Mouse (Mus musculus) left cerebral cortex, postnatal 14 days (tissue): Measurements from ENCODE around the gene Uchl4. TPM values are rescaled to one million over a fixed set of nuclear protein-coding genes. Genes with fewer than 3 reads are reported as not detected.
"Not testable (repeated sequence)": the region's sequence is repeated elsewhere in the genome, so short reads cannot be mapped to it uniquely, and the experiment has no call there.

Experiments used
- DNase-seq, 2 experiments: peaks; one replicate each; pipeline ENCODE4 v3.0.0; 2021 to 2022; ENCODE audit warnings: low spot score in 2 of 2, mixed read lengths in 1 of 2
- intact Hi-C: fragments of 180-260 bp; cut with DNase I; formaldehyde crosslinking; loops from one replicate; pipeline ENCODE4 v1.15.1; 2025
- microRNA-seq, 2 experiments: library from miRNA; unstranded; fragments of <30 nt; microRNA quantifications; one replicate each; pipeline ENCODE4 v1.2.0; 2022
- total RNA-seq, 2 experiments: library from RNA; stranded (reverse); gene quantifications; 2 replicates each; pipeline ENCODE4 v1.2.3; 2021

The Uchl4 gene
- total RNA-seq, 2 experiments from 2014 or later: 2.2 to 3.2 TPM

DNA sequence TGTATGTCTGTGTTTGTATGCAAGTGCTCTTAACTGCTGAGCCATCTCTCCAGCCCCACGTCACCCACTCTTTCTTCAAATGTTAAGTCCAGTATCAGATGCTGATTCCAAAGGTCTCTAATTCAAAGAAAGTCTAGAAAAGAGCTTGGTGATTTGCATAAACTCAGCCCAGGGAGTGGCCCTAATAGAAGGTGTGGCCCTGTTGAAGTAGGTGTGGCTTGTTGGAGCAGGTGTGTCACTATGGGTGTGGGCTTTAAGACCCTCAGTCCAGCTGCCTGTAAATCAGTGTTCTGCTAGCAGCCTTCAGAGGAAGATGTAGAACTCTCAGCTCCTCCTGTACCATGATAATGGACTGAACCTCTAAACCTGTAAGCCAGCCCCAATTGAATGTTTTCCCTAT lies 32.2 kb downstream of the Uchl4 start:
- no peak for DNase-seq
- intact Hi-C loops: no loop called here

DNA sequence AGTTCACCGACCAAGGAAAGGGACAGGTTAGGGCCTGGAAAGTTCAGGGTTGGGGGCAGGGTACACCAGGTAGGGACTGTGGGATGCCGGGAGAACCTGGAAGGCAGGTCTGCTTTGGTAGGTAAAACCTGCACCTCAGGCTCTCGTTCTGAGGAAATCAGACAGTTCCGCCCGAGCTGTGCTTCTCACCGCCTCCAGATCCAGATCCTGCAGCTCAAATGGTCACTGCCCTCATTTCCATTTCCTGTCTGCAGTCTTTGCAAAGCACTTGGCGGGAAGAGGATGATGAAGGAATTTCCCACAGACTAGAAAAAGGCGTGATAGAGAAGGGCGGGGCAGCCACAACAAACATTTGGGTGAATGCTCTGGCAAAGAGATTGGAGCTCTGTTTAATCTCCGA lies 33.2 kb downstream of the Uchl4 start:
- no peak for DNase-seq
- intact Hi-C loops: no loop called here

- intact Hi-C loops, DNase-seq: not testable (repeated sequence)
Measured at GRCm38 (mm10) chr9:64268836-64269235, 33.8 kb downstream of the Uchl4 start.

DNA sequence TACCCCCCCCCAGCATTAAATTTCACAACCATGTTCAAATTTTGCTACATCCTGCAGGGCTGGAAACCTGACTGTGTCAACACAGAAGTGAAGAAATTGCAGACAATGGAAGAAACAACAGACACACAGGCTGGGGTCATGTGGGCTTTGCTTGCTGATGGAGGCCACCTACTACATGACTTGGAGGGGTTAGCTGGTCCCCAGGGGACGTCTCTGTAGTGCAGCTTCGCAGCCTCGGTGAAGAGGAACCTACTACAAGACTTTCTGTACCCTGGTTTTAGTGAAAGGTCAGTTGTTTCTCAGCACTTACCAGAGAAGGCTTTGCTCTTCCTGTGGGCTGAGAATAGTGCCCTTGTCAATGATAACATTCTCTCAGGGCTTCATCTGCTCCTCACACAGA lies 36.2 kb downstream of the Uchl4 start:
- intact Hi-C loops: loop anchor here (5.0 to 10.0 kb wide), 2 partner anchors 134 to 694 kb away; partner anchors contain the start of gene Ints14
- no peak for DNase-seq

GRCm38 (mm10) chr9:64272611-64273010 lies 37.6 kb downstream of the Uchl4 start:
- DNase-seq: peak; percentile 73 to 86
- intact Hi-C loops: loop anchor here (2.0 to 10.0 kb wide), 3 partner anchors 94 to 692 kb away; partner anchors contain the start of genes Ints14 and Snapc5

DNA sequence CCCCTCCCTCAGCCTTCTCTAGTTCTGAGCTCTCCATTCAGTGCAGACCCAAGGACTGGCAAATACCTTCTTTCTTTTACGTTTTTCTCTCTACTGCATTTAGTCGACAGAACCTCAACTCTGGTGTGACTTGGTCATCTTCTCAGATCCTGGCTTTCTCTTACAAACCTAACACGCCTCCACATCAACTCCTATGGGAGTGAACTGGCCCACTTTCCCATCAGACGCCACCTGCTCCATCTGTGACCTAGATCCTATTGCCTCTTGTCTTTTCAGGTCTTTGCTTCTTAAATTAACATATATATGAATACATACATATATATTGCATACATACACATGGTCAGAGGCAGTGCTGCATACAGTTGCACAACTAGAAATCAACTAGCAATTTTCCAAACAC lies 38.8 kb downstream of the Uchl4 start:
- intact Hi-C loops: loop anchor here (2.0 to 10.0 kb wide), 3 partner anchors 95 to 691 kb away; partner anchors contain the start of genes Ints14 and Snapc5
- DNase-seq: peak in 1 of 2 experiments; percentile 30

DNA sequence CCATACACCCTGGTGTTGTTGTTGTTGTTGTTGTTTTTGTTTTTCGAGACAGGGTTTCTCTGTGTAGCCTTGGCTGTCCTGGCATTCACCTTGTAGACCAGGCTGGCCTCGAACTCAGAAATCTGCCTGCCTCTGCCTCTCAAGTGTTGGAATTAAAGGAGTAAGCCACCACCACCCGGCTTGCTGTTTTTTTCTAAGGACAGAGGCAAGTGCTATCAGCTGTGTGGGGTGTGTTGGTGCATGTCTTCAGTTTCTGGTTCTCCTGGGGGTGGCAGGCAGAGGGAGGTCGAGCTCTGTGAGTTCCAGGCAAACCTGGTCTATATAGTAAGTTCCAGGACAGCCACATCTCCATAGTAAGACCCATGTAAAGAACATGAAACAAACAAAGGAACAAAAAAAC lies 39.3 kb downstream of the Uchl4 start:
- intact Hi-C loops: loop anchor here (5.0 to 10.0 kb wide), 2 partner anchors 137 to 691 kb away; partner anchors contain the start of gene Ints14
- no peak for DNase-seq

DNA sequence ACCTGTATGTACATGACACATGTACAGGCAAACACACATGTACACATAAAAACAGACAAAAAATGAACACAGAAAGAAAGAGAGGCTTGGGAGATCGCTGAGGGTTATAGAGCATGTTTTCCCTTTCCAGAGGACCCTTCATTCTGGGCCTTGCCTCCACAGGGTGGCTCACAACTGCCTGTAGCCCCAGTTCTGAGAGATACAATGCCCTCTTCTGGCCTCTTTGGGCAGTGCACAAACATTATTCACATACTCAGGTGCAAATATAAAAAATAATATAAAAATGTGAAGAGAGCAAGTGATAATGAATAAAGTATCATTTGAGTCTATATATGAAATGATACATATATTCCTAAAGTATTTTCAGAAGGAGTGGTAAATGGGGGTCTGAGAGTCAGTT lies 39.9 kb downstream of the Uchl4 start:
- DNase-seq: no peak
- intact Hi-C loops: loop anchor here (5.0 to 10.0 kb wide), 2 partner anchors 138 to 690 kb away; partner anchors contain the start of gene Ints14

DNA sequence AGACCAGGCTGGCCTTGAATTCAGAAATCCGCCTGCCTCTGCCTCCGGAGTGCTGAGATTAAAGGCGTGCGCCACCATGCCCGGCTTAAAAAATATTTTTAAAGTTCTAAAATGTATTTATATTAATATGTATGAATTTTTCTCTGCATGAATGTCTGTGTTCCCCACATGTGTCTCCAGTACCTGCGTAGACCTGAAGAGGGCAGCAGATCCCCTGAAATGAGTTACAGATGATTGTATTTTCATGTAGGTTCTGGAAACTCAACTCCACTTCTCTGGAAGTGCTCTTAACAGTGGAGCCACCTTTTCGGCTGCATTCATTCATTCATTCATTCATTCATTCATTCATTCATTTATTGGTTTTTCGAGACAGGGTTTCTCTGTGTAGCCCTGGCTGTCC lies 42.7 kb downstream of the Uchl4 start:
- DNase-seq: peak; percentile 78
- intact Hi-C loops: loop anchor here (10.0 kb wide), 1 partner anchor 687 kb away; the partner anchor contains the start of gene Ints14

DNA sequence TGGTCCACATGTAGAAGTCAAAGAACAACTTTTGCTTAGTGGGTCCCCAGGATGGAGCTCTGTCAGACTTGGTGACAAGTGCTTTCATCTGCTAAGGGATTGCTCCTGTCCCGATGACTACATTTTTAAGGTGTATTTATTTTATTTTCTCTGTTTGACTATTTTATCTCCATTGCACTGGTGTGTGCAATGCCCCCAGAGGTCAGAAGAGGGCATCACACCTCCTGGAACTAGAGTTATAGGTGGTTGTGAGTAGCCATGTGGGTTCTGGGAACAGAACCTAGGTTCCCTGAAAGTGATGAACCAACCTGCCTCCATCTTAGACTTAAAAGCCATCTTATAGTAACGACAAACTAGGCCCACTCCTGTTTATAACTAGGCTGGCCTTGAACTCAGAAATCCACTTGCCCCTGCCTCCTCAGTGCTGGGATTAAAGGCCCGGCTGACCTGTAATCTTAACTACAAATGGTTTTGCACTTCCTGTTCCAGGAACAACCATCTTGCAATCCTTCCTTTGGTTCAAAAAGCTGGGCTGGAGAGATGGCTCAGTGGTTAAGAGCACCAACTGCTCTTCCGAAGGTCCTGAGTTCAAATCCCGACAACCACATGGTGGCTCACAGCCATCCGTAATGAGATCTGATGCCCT lies 43.8 kb downstream of the Uchl4 start:
- no peak for DNase-seq
- intact Hi-C loops: loop anchor here (10.0 kb wide), 1 partner anchor 686 kb away; the partner anchor contains the start of gene Ints14

- peak; percentile 91 to 93 for DNase-seq
- intact Hi-C loops: no loop called here
Measured at GRCm38 (mm10) chr9:64281105-64281780, 46.2 kb downstream of the Uchl4 start, which contains the start of gene Tipin. Gene Tipin, plus strand, starts transcription at chr9:64281581.

- DNase-seq: no peak
- intact Hi-C loops: no loop called here
Measured at GRCm38 (mm10) chr9:64281781-64282178, 46.8 kb downstream of the Uchl4 start.

- intact Hi-C loops: no loop called here
- DNase-seq: no peak
Measured at GRCm38 (mm10) chr9:64282404-64282987, 47.5 kb downstream of the Uchl4 start.

Small RNA genes within 50 kb of the gene (microRNA-seq; reads per million reads assigned to microRNA genes)
- gene Gm24106: 0 reads per million in 2 experiments

Other genes with a start within 250 kb of the Uchl4 start
- gene Smad6, start 213.1 kb upstream of the Uchl4 start, total RNA-seq: 1 to 10 TPM; 1.8 to 2.3 TPM
- gene Lctl, start 118.1 kb upstream of the Uchl4 start, total RNA-seq: not detected
- gene Zwilch, start 62.1 kb upstream of the Uchl4 start, total RNA-seq: 1 to 10 TPM; 3.3 to 5.4 TPM
- 100 to 1,000 TPM; 484 to 496 TPM for gene Rpl4, start 61.8 kb upstream of the Uchl4 start, total RNA-seq
- gene Snapc5, start 55.9 kb upstream of the Uchl4 start, total RNA-seq: 10 to 100 TPM; 20.0 to 20.7 TPM
- 100 to 1,000 TPM; 212 to 216 TPM for gene Map2k1, start 18.4 kb downstream of the Uchl4 start, total RNA-seq
- 10 to 100 TPM; 14.8 to 15.6 TPM for gene Tipin, start 46.4 kb downstream of the Uchl4 start, total RNA-seq
- 10 to 100 TPM; 22.9 to 28.2 TPM for gene Dis3l, start 106.1 kb downstream of the Uchl4 start, total RNA-seq
- gene Megf11, start 150.4 kb downstream of the Uchl4 start, total RNA-seq: 10 to 100 TPM; 13.6 to 14.5 TPM